Mouse (Mus musculus) spleen, adult 12 weeks (tissue): ENCODE measurements around the gene Gm42906.
A peak's percentile ranks its signal among the peaks of the same experiment; 100 is the strongest.

Source experiments
- DNase-seq: peaks from one replicate; pipeline ENCODE4 v3.0.0; 2022; ENCODE audit warnings: low spot score

Gm42906 gene

DNA sequence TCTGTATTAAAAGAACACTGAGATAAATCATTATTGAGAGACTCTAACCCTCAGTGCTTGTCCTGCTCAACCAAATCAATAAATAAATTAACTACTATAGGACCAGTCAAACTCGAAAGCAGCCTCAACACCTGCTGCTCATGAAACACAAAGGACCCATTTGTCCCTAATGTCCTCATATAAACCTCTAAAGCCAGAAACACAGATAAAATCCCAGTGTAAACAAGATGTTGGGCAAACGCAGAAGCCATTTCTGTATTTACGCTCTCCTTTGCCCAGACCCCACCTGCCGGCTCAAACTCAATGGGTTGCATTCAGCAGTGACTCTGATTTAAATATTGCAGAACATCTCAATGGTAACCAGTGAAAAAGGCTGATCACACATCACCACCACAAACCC, 131.7 kb downstream of the Gm42906 start:
- no peak for DNase-seq

DNA sequence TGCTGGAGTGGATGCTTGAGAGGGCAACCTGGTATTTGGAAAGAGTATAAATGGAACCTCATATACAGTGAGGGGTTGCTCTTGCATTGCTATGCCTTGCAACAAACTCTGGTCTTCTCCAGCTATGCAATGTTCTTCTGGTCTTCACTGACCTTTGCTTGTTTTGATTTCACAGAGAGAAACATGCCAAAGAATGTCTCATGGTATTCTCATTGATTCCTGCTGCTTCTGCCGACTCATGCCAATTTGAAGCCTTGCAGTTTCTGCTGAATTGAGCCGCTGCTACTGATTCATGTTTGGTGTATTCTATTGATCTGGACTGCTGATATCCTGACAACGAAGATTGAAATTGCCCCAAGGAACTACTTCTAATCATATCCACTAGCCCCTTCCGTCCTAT, 134.4 kb downstream of the Gm42906 start:
- no peak for DNase-seq

DNA sequence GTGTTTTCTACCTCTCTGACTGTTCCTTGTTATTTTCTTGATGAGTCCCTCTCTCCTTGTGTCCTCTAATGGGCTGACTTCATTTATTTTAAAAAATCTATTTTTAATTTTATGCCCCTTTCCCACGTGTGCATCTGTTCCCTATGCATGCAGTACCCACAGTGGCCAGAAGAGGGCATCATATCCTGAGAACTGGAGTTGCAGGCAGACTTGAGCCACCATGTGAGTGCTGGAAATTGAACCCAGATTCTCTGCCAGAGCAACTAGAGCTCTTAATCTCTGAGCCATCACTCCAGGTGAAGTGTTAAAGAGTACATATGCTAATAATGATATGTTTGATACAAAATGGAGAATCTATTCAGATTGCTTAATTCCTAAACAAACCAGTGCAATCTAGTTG, 135.7 kb downstream of the Gm42906 start:
- peak; percentile 18 for DNase-seq

DNA sequence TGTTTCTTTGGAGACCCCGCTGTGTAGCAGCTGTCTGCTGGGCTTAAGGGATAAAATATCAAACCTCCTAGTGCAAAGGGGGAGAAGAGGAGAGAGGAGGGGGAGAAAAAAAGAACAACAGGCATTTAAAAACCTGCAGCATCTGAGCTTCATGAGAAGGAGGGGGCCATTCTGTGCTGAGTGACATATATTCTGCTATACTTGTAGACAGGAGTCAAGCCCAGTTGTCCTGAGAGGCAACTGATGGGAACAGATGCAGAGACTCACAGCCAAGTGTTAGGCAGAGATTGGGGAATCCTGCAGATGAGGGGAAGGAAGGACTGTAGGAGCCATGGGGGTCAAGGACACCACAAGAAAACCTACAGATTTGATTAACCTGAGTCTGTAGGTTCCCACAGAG, 141.6 kb downstream of the Gm42906 start:
- DNase-seq, result no peak

DNA sequence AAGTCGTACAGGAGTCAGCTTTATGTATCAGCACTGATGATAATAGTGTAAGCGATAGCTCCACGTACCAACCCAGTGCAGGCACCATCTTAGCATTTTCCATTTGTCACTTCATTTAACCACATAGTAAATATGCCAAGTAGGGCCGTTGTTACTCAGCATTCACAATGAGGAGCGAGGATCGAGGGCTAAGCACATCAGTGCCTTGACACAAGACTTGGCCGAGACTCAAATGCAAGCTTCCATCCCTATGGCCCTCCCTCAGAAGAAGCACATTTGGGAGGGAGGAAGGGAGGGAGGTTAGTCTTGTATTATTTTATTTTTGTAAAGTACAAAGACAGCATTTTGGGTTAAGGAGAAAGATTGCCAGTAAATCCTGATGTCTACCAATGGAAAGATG, 148.4 kb downstream of the Gm42906 start:
- DNase-seq, result no peak

DNA sequence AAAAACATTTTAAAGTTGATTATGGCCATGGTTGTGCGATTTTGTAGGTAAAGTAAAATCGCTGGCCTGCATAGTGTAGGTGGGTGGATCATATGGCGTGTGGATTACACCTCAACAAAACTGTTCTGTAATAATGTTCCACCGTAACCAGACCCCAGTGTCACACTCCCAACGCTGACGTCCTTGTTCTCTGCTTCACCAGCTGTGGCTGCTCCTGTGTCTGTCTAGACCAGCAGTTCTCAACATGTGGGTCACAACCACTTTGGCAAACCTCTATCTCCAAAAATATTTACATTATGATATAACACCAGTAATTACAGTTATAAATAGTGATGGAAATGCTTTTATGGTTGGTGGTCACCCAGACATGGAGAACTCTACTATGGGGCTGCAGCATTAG, 150.0 kb downstream of the Gm42906 start:
- no peak for DNase-seq

DNA sequence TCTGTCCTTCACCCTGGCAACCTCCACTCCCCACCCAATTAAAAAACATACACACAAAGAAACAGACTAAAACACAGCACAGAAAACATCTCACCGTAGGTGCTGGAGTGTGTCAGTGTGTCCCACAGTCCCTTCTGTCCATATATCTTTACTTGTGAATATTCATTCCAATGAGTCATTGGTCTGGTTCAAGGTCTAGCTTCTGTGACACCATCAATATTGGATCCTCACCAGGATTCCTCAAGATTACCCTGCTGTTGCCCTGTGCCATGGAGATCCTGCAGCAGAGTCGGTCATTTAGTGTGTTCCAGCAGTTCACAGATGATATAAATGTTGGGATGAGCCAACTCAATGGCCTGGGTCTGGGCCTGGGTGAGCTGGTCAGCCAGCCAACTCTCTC, 152.0 kb downstream of the Gm42906 start:
- DNase-seq, result no peak

DNA sequence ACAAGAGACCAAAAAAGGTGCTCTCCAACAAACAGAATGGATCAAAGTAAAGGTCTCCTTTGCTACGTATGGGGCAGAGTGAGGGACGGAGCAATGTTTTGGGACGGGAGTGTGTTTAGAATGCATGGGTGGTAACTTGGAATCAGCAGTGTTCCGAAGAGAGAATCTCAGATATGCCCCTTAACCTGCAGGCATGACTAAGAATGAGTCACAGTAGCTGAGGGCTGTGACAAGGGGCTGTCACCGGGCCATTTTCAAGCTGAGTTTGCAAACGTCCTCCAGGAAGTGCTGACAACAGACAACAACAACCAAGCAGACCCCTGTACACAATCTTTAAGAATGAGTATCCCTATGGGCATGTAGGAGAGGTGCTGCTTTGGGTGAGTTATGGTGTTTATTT, 153.7 kb downstream of the Gm42906 start:
- DNase-seq, result no peak

DNA sequence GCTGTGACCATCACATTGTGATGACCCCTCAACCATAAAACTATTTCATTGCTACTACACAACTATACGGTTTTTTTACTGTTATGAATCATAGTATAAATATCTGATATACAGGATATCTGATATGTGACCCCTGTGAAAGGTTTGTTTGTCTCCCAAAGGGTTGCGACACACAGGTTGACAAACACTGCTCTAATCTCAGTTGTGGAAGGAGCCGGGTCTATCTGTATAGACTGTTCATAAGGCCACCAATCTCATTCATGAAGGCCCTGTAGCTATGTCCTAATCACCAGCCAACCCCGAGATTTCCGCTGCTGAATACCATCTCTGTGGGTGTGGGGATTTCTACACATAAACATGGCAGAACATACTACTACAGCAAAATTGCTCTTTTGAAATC, 157.1 kb downstream of the Gm42906 start:
- no peak for DNase-seq

DNA sequence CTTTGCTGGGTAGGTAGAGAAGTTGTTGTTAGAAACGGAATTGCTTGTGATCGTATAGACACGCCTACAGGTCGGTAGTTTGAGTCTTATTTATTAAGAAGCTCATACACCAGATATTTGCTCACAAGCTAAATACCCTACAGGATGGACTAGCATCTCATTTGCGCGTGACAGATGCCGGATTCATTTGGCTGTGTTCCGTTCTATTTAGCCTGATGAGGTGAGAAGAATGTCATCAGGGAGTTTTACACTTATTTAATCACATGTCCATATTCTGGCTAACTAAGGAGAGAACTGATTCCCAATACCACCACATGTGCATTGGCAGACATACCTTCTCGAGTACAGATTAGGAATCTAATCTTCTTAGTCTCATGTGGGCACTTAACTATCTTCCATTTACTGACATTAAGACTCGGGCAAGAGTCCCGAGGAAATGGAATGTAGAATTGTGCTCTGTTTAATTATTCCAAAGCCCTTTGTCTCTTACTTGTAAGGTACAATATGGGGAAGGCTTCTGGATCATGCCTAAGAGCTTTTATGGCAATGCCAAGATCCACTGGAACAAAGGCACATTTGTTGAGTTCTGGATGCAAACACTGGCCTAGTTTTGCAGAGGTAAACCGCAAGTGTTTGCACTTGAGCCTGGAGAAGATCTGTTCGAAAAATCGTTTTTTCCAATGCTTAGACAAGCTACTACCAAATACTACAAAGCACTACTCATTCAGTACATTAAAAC, 160.9 kb downstream of the Gm42906 start:
- no peak for DNase-seq

DNA sequence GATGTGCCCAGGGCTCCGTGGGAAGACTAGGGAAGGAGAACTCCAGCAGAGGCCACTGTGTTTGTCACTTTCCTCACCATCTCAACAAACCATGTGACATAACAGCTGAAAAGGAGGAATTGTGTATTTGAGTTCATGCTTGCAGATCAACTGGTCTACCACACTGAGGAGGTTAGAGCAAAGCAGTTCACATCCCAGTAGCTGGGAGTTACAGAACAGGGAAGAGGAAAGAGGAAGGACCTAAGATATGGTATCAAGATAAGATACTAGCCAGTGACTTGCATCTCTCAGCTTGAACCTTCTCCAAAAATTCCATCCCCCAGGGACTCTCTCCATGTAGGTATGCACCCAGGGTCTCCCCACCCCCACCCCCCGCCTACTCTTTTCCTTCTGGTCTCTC, 166.4 kb downstream of the Gm42906 start:
- no peak for DNase-seq

DNA sequence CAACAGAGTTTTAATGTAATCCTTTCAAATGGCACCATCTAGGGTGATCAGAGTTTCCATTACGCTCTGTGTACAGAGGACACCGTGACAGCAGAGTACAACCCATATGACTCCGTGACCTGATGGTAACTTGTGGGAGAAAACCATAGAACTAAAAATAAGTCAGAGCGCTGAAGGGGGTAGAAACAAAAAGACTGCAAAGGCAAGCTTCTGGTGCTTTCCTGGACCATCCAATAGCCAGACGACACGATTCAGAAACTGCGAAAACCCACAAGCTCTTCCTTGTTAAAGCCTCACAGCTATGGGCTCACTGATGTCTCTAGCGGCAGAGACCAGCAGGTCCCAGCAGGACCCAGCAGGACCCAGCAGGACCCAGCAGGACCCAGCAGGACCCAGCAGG, 175.8 kb downstream of the Gm42906 start:
- no peak for DNase-seq

DNA sequence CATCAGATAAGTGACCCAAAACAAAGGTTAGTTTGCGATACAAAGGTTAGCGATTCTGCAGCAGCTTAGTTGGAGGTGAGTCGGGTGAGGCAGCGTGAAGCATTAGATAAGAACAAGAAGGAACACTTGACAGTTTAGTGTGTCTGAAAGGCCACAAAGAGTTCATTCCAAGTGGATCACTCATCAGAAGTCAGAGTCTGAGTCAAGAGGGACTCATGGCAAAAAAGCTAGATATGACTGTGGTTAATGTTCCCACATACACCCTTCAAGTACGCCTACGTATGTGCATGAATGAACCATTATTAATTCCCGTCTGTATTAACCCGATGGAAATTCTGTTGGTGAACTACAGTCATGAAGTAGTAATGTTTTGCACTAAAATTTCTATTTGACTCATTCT, 176.3 kb downstream of the Gm42906 start:
- no peak for DNase-seq

DNA sequence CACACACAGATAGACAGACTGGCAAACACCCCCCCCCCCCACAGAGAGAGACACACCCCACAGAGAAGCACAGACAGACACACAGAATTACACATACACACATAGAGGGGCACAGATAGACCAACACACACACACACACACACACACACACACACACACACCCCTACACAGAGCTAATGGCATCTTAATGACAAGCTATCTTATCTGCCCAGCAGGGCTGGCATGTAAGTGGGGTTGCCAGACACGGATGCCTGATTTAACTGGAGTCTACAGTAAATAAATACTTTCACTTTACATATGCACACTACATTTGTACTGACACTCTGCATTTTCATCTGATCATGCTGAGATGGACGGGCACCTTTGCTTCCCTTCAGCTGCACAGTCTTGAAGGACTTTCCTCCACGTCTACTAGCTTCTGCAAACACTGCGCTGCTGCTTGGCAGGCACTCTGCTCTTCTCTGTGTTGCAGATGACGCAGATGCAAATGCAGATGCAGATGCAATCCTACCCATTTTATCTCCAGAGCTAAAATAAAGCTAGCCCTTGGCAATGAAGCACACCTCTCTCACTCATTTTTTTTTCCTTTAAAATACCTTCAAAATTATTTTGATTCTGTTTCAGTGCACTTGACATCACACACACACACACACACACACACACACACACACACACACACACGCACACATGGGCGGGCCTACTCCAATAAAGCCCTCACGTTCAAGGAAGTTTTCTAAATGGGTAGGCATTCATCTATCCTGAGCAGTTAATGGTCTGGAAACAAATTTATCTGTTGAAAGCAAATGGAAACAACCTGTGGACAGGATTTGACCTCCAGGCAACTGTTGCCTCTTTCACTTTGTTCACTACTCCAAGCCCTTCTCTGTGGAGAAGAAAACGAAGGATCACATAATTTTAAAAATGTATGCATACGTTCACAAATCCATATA, 179.0 kb downstream of the Gm42906 start:
- peak; percentile 13 for DNase-seq

DNA sequence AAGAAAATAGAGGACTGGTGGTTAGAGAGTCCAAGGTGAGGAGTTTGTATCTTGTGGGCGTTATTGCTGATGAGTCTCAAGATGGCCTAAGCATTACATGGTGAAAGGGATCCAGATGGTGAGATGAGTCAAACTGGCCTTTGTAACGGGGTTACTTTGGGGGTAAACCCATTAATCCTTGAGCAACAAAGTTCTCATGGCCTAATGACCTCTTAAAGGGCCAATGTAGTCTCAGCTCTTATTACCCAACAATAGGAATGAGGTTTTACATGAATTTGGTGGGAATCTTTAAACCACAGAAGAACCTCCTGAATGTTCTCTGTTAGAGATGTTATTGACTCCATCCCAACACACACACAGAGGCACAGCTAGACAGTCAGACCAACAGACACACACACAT, 179.9 kb downstream of the Gm42906 start:
- no peak for DNase-seq

DNA sequence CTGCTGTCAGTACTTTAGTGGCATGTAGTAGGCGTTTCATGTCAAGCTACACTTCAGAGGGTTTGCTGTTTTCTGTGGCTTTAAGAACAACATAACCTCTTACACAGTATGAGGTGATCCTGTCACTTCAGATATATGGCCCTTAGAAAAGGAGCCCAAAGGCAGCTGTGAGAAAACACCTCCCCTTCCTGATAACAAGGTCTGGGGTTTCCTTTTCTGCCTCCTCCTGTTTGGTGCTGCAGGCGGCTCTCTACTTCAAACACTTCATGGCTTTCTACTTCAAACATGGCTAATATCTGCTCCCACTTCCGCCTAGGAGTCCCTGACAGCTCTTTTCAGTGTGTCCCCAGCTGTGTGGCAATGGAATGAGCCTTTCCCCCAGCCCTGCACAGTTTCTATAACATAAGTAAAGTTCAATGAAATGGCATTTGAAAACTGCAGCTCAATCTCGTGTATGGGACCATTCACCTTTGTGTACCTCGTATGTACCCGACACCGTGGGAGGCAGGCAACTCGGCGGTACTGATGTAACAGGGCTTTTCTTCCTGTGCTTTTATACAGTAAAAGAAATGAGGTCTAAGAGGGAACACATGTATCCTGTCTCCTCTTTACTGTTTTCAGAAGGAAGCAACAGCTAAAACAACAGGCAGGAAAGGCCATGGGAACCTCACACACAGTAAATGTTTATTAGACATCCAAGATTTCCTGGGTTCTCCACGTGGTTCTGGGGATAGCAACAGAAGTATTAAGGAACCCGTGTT, 180.7 kb downstream of the Gm42906 start:
- peak; percentile 12 for DNase-seq

DNA sequence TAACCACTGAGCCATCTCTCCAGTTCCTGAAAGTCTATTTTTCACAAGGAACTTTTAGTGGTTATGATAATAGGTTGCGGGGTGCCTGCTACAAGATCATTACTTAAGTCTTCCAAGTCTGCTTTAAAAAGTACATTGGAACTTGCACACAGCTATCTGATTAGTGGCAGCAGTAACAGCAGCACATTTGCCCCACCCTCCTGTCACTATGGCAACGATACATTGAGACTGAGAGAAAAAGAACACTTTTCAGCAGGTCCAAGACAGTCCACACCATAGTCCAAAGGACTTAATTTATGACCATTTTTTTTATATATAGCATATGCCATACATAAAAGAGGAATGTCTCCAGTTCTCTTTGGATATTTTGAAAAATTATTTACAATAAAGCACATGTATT, 181.7 kb downstream of the Gm42906 start:
- DNase-seq, result peak; percentile 20

DNA sequence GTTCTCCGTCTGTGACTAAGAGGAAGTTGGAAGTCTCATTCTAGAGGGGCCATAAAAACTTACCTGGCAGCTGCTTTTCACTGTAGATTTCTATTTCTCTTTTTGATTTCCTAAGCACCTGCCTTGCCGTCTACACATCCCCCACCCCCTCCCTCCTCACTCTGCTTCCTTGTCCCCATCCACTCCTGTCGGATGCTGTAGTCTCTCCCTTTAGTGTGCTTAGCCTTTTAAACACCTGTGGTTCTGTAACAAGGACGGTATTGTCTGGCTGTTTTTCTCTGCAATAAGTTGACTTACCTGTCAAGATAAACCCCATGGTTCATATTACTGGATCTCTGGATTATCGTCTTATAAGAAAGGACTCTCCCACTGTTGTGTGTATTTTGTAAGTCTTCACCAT, 182.4 kb downstream of the Gm42906 start:
- DNase-seq, result no peak

DNA sequence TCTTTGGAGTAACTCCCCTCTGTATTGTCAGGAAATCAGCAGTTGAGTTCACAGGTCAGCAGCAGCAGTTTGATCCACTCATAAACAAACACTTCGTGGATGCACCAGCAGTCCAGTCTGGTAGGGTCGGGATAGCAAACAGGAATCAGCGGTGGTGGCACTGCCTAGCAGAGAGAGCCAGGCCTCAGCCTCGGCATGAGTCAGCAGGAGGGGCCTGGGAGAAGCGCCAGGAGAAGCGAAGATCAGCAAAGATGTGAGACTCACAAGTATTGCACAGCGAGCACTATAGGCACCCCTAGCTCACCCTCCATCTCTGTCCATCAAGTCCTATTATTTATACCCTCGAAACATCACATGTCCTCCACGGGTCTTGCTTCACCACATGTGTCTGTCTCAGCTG, 189.2 kb downstream of the Gm42906 start:
- DNase-seq, result no peak

DNA sequence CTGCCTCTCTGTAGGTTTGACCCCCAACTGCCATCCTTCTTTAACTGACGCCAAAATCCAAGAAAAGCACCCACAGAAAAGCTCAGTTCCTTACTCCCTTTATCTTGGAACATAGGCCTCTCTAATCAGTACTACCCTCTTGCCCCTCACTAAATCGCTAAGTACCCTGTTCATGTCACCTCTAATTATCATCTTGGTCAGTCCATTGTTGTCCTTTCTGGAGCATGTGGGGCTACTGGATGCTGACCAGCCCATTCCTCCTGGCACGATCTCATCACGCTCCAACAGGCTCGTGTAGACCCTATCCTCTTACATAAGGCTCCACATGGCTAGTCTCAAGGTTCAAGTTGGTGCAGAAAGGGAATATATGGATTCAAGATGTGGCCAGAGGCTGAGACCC, 191.6 kb downstream of the Gm42906 start:
- no peak for DNase-seq

DNA sequence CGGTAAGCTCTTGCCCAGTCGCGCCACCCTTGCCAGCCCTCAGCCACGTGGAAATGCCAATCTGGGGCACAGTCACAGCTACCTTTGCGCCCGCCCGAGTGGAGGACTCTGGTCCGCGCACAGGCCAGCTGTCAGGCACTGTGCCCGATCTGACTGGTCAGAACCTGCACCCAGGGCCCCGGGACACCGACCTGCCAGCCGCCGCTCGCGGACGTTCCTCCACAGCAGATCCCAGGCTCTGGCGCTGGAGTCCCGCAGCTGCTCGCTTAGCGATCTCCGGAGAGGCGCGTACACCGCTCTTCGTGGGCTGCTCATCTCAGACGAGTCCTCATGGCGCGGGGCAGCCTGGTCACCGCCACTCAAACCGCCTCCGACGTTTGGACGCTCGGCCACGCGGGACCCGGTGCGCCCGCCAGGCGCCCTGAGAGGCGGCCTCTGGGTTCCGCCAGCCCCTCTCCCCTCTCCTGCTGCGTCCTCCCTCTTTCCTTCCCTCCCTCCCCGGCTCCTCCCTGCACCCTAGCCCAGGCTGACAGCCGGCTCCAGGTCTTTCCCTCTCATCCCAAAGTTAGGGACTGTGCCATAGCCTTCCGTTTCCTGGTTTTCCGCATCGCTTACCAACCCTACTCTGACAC, 194.4 kb downstream of the Gm42906 start, which contains the start of gene Stard13:
Gene Stard13 (minus strand): TSS at position 437 of the 632 bp plus-strand sequence.
- no peak for DNase-seq
